Mouse (Mus musculus): ENCODE results near the gene 4930518I15Rik. TPM values are rescaled to one million over a fixed set of nuclear protein-coding genes. Genes with fewer than 3 reads are reported as not detected.
"Not testable (repeated sequence)": the region's sequence is repeated elsewhere in the genome, so short reads cannot be mapped to it uniquely, and the experiment has no call there.

Gene 4930518I15Rik
- polyA plus RNA-seq, 1 experiment from 2014 or later: 7.2 TPM

GRCm38 (mm10) chr2:156888490-156888889, 30.7 kb upstream of the 4930518I15Rik start:
- H3K4me3 ChIP-seq (ENCODE audit: low read depth, low read length): no peak overlapping the region
- TF ChIP-seq CTCF (IDR thresholded peaks at IDR 0.05; ENCODE audit: low read depth): no peak
- H3K4me2 ChIP-seq: no peak overlapping the region
- H3K9ac ChIP-seq: no peak overlapping the region
- no peaks in the 10 kb centered on the region for H3K9me3 ChIP-seq (ENCODE audit: low read depth, low read length)
- H3K27me3 ChIP-seq (ENCODE audit: insufficient read depth, low read length): no peaks in the 10 kb centered on the region
- H3K36me3 ChIP-seq (ENCODE audit: insufficient read depth): no peaks in the 10 kb centered on the region
- DNase-seq (no peak), ATAC-seq (ENCODE audit: insufficient read depth) (no peak)
- WGBS: 54% methylated on average over 3 of the region's 3 CpGs
- H3K27ac ChIP-seq (ENCODE audit: low read depth): no peak overlapping the region
- no peaks in the 10 kb centered on the region for H3K4me1 ChIP-seq (ENCODE audit: insufficient read depth)

- H3K4me1 ChIP-seq (ENCODE audit: insufficient read depth): no peaks in the 10 kb centered on the region
- no peak within 1 kb of the TSS for H3K4me3 ChIP-seq (ENCODE audit: low read depth, low read length)
- no peak within 1 kb of the TSS for H3K27ac ChIP-seq (ENCODE audit: low read depth)
- H3K27me3 ChIP-seq (ENCODE audit: insufficient read depth, low read length): no peaks in the 10 kb centered on the region
- 51% methylated on average over 6 of the region's 6 CpGs for WGBS
- H3K9me3 ChIP-seq (ENCODE audit: low read depth, low read length): no peaks in the 10 kb centered on the region
- no peak for TF ChIP-seq CTCF (IDR thresholded peaks at IDR 0.05; ENCODE audit: low read depth)
- DNase-seq (no peak), ATAC-seq (ENCODE audit: insufficient read depth) (no peak)
- no peak within 1 kb of the TSS for H3K4me2 ChIP-seq
- H3K9ac ChIP-seq: no peak within 1 kb of the TSS
- H3K36me3 ChIP-seq (ENCODE audit: insufficient read depth): no peaks in the 10 kb centered on the region
Measured at GRCm38 (mm10) chr2:156887017-156887416, 29.3 kb upstream of the 4930518I15Rik start, which contains the start of gene Sla2. Gene Sla2 (minus strand): TSS chr2:156887192.

GRCm38 (mm10) chr2:156886084-156886631, 28.4 kb upstream of the 4930518I15Rik start:
- no peak overlapping the region for H3K27ac ChIP-seq (ENCODE audit: low read depth)
- no peaks in the 10 kb centered on the region for H3K36me3 ChIP-seq (ENCODE audit: insufficient read depth)
- no peaks in the 10 kb centered on the region for H3K4me1 ChIP-seq (ENCODE audit: insufficient read depth)
- no peak for TF ChIP-seq CTCF (IDR thresholded peaks at IDR 0.05; ENCODE audit: low read depth)
- ATAC-seq (ENCODE audit: insufficient read depth) (no peak), DNase-seq (no peak)
- no peaks in the 10 kb centered on the region for H3K9me3 ChIP-seq (ENCODE audit: low read depth, low read length)
- H3K4me3 ChIP-seq (ENCODE audit: low read depth, low read length): no peak overlapping the region
- H3K27me3 ChIP-seq (ENCODE audit: insufficient read depth, low read length): no peaks in the 10 kb centered on the region
- 75% methylated on average over 10 of the region's 10 CpGs for WGBS
- H3K9ac ChIP-seq: no peak overlapping the region
- no peak overlapping the region for H3K4me2 ChIP-seq

GRCm38 (mm10) chr2:156885666-156886065, 27.9 kb upstream of the 4930518I15Rik start:
- not testable (repeated sequence) for H3K9me3 ChIP-seq (ENCODE audit: low read depth, low read length); H3K9ac ChIP-seq; H3K4me2 ChIP-seq; H3K4me3 ChIP-seq (ENCODE audit: low read depth, low read length); H3K27ac ChIP-seq (ENCODE audit: low read depth); ATAC-seq (ENCODE audit: insufficient read depth); H3K36me3 ChIP-seq (ENCODE audit: insufficient read depth); H3K27me3 ChIP-seq (ENCODE audit: insufficient read depth, low read length); H3K4me1 ChIP-seq (ENCODE audit: insufficient read depth); DNase-seq
- WGBS: 56% methylated on average over 2 of the region's 2 CpGs

GRCm38 (mm10) chr2:156884396-156885211, 26.9 kb upstream of the 4930518I15Rik start:
- Histone ChIP-seq H3K27me3 (ENCODE audit: insufficient read depth, low read length) (no peaks in the 10 kb centered on the region), H3K36me3 (ENCODE audit: insufficient read depth) (no peaks in the 10 kb centered on the region), H3K4me1 (ENCODE audit: insufficient read depth) (no peaks in the 10 kb centered on the region), H3K9ac (no peak overlapping the region), H3K9me3 (ENCODE audit: low read depth, low read length) (no peaks in the 10 kb centered on the region), H3K27ac (ENCODE audit: low read depth) (no peak overlapping the region), H3K4me2 (no peak overlapping the region), H3K4me3 (ENCODE audit: low read depth, low read length) (no peak overlapping the region)
- no peak for DNase-seq
- no peak for TF ChIP-seq CTCF (IDR thresholded peaks at IDR 0.05; ENCODE audit: low read depth)
- no peak for ATAC-seq (ENCODE audit: insufficient read depth)
- 77% methylated on average over 10 of the region's 10 CpGs for WGBS

- Histone ChIP-seq H3K9ac (no peak overlapping the region), H3K27me3 (ENCODE audit: insufficient read depth, low read length) (no peaks in the 10 kb centered on the region), H3K9me3 (ENCODE audit: low read depth, low read length) (no peaks in the 10 kb centered on the region), H3K4me2 (no peak overlapping the region), H3K27ac (ENCODE audit: low read depth) (no peak overlapping the region), H3K4me3 (ENCODE audit: low read depth, low read length) (no peak overlapping the region), H3K36me3 (ENCODE audit: insufficient read depth) (no peaks in the 10 kb centered on the region), H3K4me1 (ENCODE audit: insufficient read depth) (peaks cover 4% of the 10 kb centered on the region; the same call in 1 of the 2 replicates)
- TF ChIP-seq CTCF (IDR thresholded peaks at IDR 0.05; ENCODE audit: low read depth): no peak
- ATAC-seq (ENCODE audit: insufficient read depth) (no peak), DNase-seq (no peak)
- WGBS: 20% methylated on average over 10 of the region's 10 CpGs
Measured at GRCm38 (mm10) chr2:156882431-156883001, 24.8 kb upstream of the 4930518I15Rik start.

- TF ChIP-seq CTCF (IDR thresholded peaks at IDR 0.05; ENCODE audit: low read depth): no peak
- no peaks in the 10 kb centered on the region for H3K27me3 ChIP-seq (ENCODE audit: insufficient read depth, low read length)
Measured at GRCm38 (mm10) chr2:156879541-156879940, 21.8 kb upstream of the 4930518I15Rik start.

More at GRCm38 (mm10) chr2:156879541-156879940, 21.8 kb upstream of the 4930518I15Rik start:
- peaks cover 11% of the 10 kb centered on the region for H3K36me3 ChIP-seq (ENCODE audit: insufficient read depth)
- ATAC-seq (ENCODE audit: insufficient read depth) (no peak), DNase-seq (no peak)
- H3K27ac ChIP-seq (ENCODE audit: low read depth): no peak overlapping the region
- H3K9me3 ChIP-seq (ENCODE audit: low read depth, low read length): no peaks in the 10 kb centered on the region
- peaks cover 4% of the 10 kb centered on the region; the same call in 1 of the 2 replicates for H3K4me1 ChIP-seq (ENCODE audit: insufficient read depth)
- WGBS: 81% methylated on average over 3 of the region's 3 CpGs
- no peak overlapping the region for H3K4me2 ChIP-seq
- H3K4me3 ChIP-seq (ENCODE audit: low read depth, low read length): no peak overlapping the region
- H3K9ac ChIP-seq: no peak overlapping the region

Data from lung, embryonic 14.5 days (tissue).